8 mouse cellular contexts compared by ENCODE assay signal in genomic region chr4:151977748-151978147, GRCm38 (mm10). TPM values are rescaled to one million over a fixed set of nuclear protein-coding genes. Genes with fewer than 3 reads are reported as not detected.
A peak's percentile ranks its signal among the peaks of the same experiment; 100 is the strongest.
DNase-seq lines count a peak whose midpoint lies in the region; ATAC-seq and TF ChIP-seq lines count a peak whose summit lies in the region.

No protein-coding gene starts in this region.

- no peaks in the 10 kb centered on the region for H3K27me3 ChIP-seq in heart, embryonic 12.5 days (replicated peaks)
- no peaks in the 10 kb centered on the region for H3K27me3 ChIP-seq in cerebellum, adult 2 months (ENCODE audit: control insufficient read depth, insufficient read depth, low read length)
- H3K27me3 ChIP-seq in midbrain, embryonic 14.5 days (ENCODE audit: control insufficient read depth, insufficient read depth, low read length): no peaks in the 10 kb centered on the region

- peak; percentile 83 to 96 for DNase-seq in heart, adult 18-20 months
- peak; percentile 77 to 89 for DNase-seq in cerebellum, adult 2 months
- DNase-seq in forelimb bud, embryonic 11.5 days (ENCODE audit: low read depth, low spot score): peak; percentile 69
- peak; percentile 82 to 87 for DNase-seq in left cerebral cortex, postnatal 36 days (ENCODE audit: low spot score in 2 of 2)
- peak; percentile 94 for DNase-seq in midbrain, embryonic 14.5 days
- DNase-seq in spleen, adult 12 weeks (ENCODE audit: low spot score): peak; percentile 78

- H3K4me1 ChIP-seq in heart, embryonic 12.5 days (replicated peaks): 0 out of 2 replicates have a peak, but pooled peaks cover 6% of the 10 kb centered on the region
- H3K4me1 ChIP-seq in cerebellum, adult 2 months (ENCODE audit: control insufficient read depth, insufficient read depth, low read length): peaks cover 8% of the 10 kb centered on the region; the same call in 1 of the 2 replicates
- H3K4me1 ChIP-seq in midbrain, embryonic 14.5 days (ENCODE audit: control insufficient read depth, insufficient read depth, low read length): 0 out of 2 replicates have a peak, but pooled peaks cover 2% of the 10 kb centered on the region

- H3K9me3 ChIP-seq in heart, embryonic 12.5 days (replicated peaks): no peaks in the 10 kb centered on the region
- H3K9me3 ChIP-seq in midbrain, embryonic 14.5 days (ENCODE audit: control insufficient read depth, low read length): no peaks in the 10 kb centered on the region

- H3K27ac ChIP-seq in heart, embryonic 12.5 days (ENCODE audit: poor library complexity, severe bottlenecking): no peak overlapping the region
- H3K27ac ChIP-seq in cerebellum, adult 2 months (ENCODE audit: insufficient read depth, low read length): no peak overlapping the region
- H3K27ac ChIP-seq in midbrain, embryonic 14.5 days (replicated peaks; ENCODE audit: low read depth, low read length): no peak overlapping the region

- WGBS in heart, embryonic 12.5 days: 40% methylated on average over 10 of the region's 10 CpGs
- 25% methylated on average over 10 of the region's 10 CpGs for WGBS in cerebellum, adult 2 months
- 42% methylated on average over 10 of the region's 10 CpGs for WGBS in midbrain, embryonic 14.5 days

- intact Hi-C loops in left cerebral cortex, postnatal 36 days (cut with DNase I): loop anchor here (5.0 kb wide), 1 partner anchor 120 kb away; no protein-coding TSS in a partner anchor

- no peak for ATAC-seq in heart, embryonic 12.5 days (ENCODE audit: insufficient number of reproducible peaks, low FRiP score)
- ATAC-seq in inflammation-experienced regulatory T-cells, adult 6 months: peak; percentile 72
- no peak for ATAC-seq in midbrain, embryonic 14.5 days (ENCODE audit: low FRiP score, low TSS enrichment)

- no peak overlapping the region for H3K9ac ChIP-seq in heart, embryonic 12.5 days
- 0 out of 2 replicates have a peak overlapping the region, but pooled peaks have one; percentile 6 for H3K9ac ChIP-seq in midbrain, embryonic 14.5 days (replicated peaks; ENCODE audit: low read length)

- peaks cover 83% of the 10 kb centered on the region for H3K36me3 ChIP-seq in heart, embryonic 12.5 days
- H3K36me3 ChIP-seq in midbrain, embryonic 14.5 days (ENCODE audit: control insufficient read depth, insufficient read depth, low read length): peaks cover 57% of the 10 kb centered on the region

- no peak overlapping the region for H3K4me3 ChIP-seq in heart, embryonic 12.5 days
- H3K4me3 ChIP-seq in cerebellum, adult 2 months (replicated peaks; ENCODE audit: insufficient read depth, low read depth, low read length): no peak overlapping the region
- no peak overlapping the region for H3K4me3 ChIP-seq in midbrain, embryonic 14.5 days (replicated peaks; ENCODE audit: low read depth, low read length)

- no peak overlapping the region for H3K4me2 ChIP-seq in heart, embryonic 12.5 days
- H3K4me2 ChIP-seq in midbrain, embryonic 14.5 days (ENCODE audit: low read length): no peak overlapping the region

- TF ChIP-seq CTCF in cerebellum, adult 2 months (IDR thresholded peaks at IDR 0.05; ENCODE audit: borderline replicate concordance, insufficient read depth, low read depth, low read length): peak; percentile 90

- no peak for TF ChIP-seq POLR2A in cerebellum, adult 2 months (IDR thresholded peaks at IDR 0.05; ENCODE audit: borderline replicate concordance, insufficient read depth, low read length)

RNA-seq across cellular contexts. Expression of gene Thap3, which starts 11.0 kb away (rescaled TPM):
- total RNA-seq in heart, adult 18-20 months (2021): 10 to 100 TPM; 10.5 to 14.9 TPM
- 25.2 and 26.6 TPM in 2 replicates for polyA plus RNA-seq in heart, embryonic 12.5 days (2016; fragmentation: Nextera tagmentation; extraction: Ambion mirVana)
- polyA plus RNA-seq in cerebellum, adult 2 months (2012; rRNA removed): 42.7 and 43.3 TPM in 2 replicates
- 100 to 1,000 TPM; 107 to 167 (median 117) TPM for polyA plus RNA-seq in inflammation-experienced regulatory T-cells, adult 6 months (2017; shearing (Covaris generic))
- total RNA-seq in left cerebral cortex, postnatal 36 days (2021): 10 to 100 TPM; 15.2 to 21.8 TPM
- 23.1 and 31.2 TPM in 2 replicates for polyA plus RNA-seq in midbrain, embryonic 14.5 days (2014; fragmentation: Nextera tagmentation; extraction: Ambion mirVana)

RNA-seq across cellular contexts. Expression of gene Phf13, which starts 18.3 kb away (rescaled TPM):
- 1 to 10 TPM; 5.4 to 5.9 TPM for total RNA-seq in heart, adult 18-20 months (2021)
- polyA plus RNA-seq in heart, embryonic 12.5 days (2016; fragmentation: Nextera tagmentation; extraction: Ambion mirVana): 26.7 and 27.0 TPM in 2 replicates
- polyA plus RNA-seq in cerebellum, adult 2 months (2012; rRNA removed): 7.3 and 8.3 TPM in 2 replicates
- polyA plus RNA-seq in inflammation-experienced regulatory T-cells, adult 6 months (2017; shearing (Covaris generic)): 1 to 10 TPM; 3.2 to 4.6 (median 4.2) TPM
- total RNA-seq in left cerebral cortex, postnatal 36 days (2021): 10 to 100 TPM; 11.3 to 16.5 TPM
- 16.9 and 19.0 TPM in 2 replicates for polyA plus RNA-seq in midbrain, embryonic 14.5 days (2014; fragmentation: Nextera tagmentation; extraction: Ambion mirVana)

RNA-seq across cellular contexts. Expression of gene Klhl21, which starts 30.9 kb away (rescaled TPM):
- total RNA-seq in heart, adult 18-20 months (2021): 10 to 100 TPM; 82.1 to 83.9 TPM
- 41.0 and 41.4 TPM in 2 replicates for polyA plus RNA-seq in heart, embryonic 12.5 days (2016; fragmentation: Nextera tagmentation; extraction: Ambion mirVana)
- 14.5 and 14.7 TPM in 2 replicates for polyA plus RNA-seq in cerebellum, adult 2 months (2012; rRNA removed)
- polyA plus RNA-seq in inflammation-experienced regulatory T-cells, adult 6 months (2017; shearing (Covaris generic)): 1 to 10 TPM; 3.0 to 4.2 (median 3.6) TPM
- total RNA-seq in left cerebral cortex, postnatal 36 days (2021): 10 to 100 TPM; 14.4 to 18.0 TPM
- 1.5 and 1.6 TPM in 2 replicates for polyA plus RNA-seq in midbrain, embryonic 14.5 days (2014; fragmentation: Nextera tagmentation; extraction: Ambion mirVana)

RNA-seq across cellular contexts. Expression of gene Dnajc11, which starts 44.3 kb away (rescaled TPM):
- 100 to 1,000 TPM in 1 of 2 experiments, 10 to 100 TPM in 1; 81.4 to 103 TPM for total RNA-seq in heart, adult 18-20 months (2021)
- 61.1 and 63.8 TPM in 2 replicates for polyA plus RNA-seq in heart, embryonic 12.5 days (2016; fragmentation: Nextera tagmentation; extraction: Ambion mirVana)
- 73.2 and 77.0 TPM in 2 replicates for polyA plus RNA-seq in cerebellum, adult 2 months (2012; rRNA removed)
- polyA plus RNA-seq in inflammation-experienced regulatory T-cells, adult 6 months (2017; shearing (Covaris generic)): 10 to 100 TPM; 28.1 to 33.8 (median 33.5) TPM
- 10 to 100 TPM; 66.0 to 69.2 TPM for total RNA-seq in left cerebral cortex, postnatal 36 days (2021)
- 69.2 and 75.2 TPM in 2 replicates for polyA plus RNA-seq in midbrain, embryonic 14.5 days (2014; fragmentation: Nextera tagmentation; extraction: Ambion mirVana)

RNA-seq across cellular contexts. Expression of gene Zbtb48, which starts 49.7 kb away (rescaled TPM):
- 1 to 10 TPM; 3.4 to 3.6 TPM for total RNA-seq in heart, adult 18-20 months (2021)
- polyA plus RNA-seq in heart, embryonic 12.5 days (2016; fragmentation: Nextera tagmentation; extraction: Ambion mirVana): 13.9 and 15.1 TPM in 2 replicates
- polyA plus RNA-seq in cerebellum, adult 2 months (2012; rRNA removed): 20.1 and 24.3 TPM in 2 replicates
- polyA plus RNA-seq in inflammation-experienced regulatory T-cells, adult 6 months (2017; shearing (Covaris generic)): 10 to 100 TPM; 16.2 to 26.3 (median 18.9) TPM
- 10 to 100 TPM; 10.3 to 13.3 TPM for total RNA-seq in left cerebral cortex, postnatal 36 days (2021)
- 19.7 and 21.8 TPM in 2 replicates for polyA plus RNA-seq in midbrain, embryonic 14.5 days (2014; fragmentation: Nextera tagmentation; extraction: Ambion mirVana)
